Mouse (Mus musculus): Measurements from ENCODE around the gene Kng2. TPM values are rescaled to one million over a fixed set of nuclear protein-coding genes. Genes with fewer than 3 reads are reported as not detected.

Gene Kng2
- polyA plus RNA-seq, 1 experiment from 2014 or later: not detected

- H3K27me3 ChIP-seq (ENCODE audit: control insufficient read depth, insufficient read depth, low read depth, low read length): no peaks in the 10 kb centered on the region
- H3K4me1 ChIP-seq (ENCODE audit: control insufficient read depth, insufficient read depth, low read length): no peaks in the 10 kb centered on the region
- ATAC-seq: no peak
- 85% methylated on average over 1 of the region's 1 CpGs for WGBS
- no peak overlapping the region for H3K4me3 ChIP-seq (ENCODE audit: low read depth, low read length)
- H3K9ac ChIP-seq (ENCODE audit: low read depth, low read length): no peak overlapping the region
- H3K9me3 ChIP-seq (replicated peaks; ENCODE audit: control insufficient read depth, low read length, poor library complexity, severe bottlenecking): no peaks in the 10 kb centered on the region
- H3K36me3 ChIP-seq (ENCODE audit: control insufficient read depth, insufficient read depth, low read length): no peaks in the 10 kb centered on the region
- no peak overlapping the region for H3K4me2 ChIP-seq (ENCODE audit: low read length)
- H3K27ac ChIP-seq (ENCODE audit: low read length): no peak overlapping the region
These were observed 61.8 kb downstream of the Kng2 start for GRCm38 (mm10) chr16:22967383-22968030.

GRCm38 (mm10) chr16:22963293-22963692 is 66.0 kb downstream of the Kng2 start:
- no peaks in the 10 kb centered on the region for H3K9me3 ChIP-seq (replicated peaks; ENCODE audit: control insufficient read depth, low read length, poor library complexity, severe bottlenecking)
- H3K9ac ChIP-seq (ENCODE audit: low read depth, low read length): no peak overlapping the region
- H3K27me3 ChIP-seq (ENCODE audit: control insufficient read depth, insufficient read depth, low read depth, low read length): no peaks in the 10 kb centered on the region
- H3K4me1 ChIP-seq (ENCODE audit: control insufficient read depth, insufficient read depth, low read length): no peaks in the 10 kb centered on the region
- H3K4me3 ChIP-seq (ENCODE audit: low read depth, low read length): no peak overlapping the region
- H3K36me3 ChIP-seq (ENCODE audit: control insufficient read depth, insufficient read depth, low read length): no peaks in the 10 kb centered on the region
- H3K27ac ChIP-seq (ENCODE audit: low read length): no peak overlapping the region
- no peak overlapping the region for H3K4me2 ChIP-seq (ENCODE audit: low read length)
- no peak for ATAC-seq

DNA sequence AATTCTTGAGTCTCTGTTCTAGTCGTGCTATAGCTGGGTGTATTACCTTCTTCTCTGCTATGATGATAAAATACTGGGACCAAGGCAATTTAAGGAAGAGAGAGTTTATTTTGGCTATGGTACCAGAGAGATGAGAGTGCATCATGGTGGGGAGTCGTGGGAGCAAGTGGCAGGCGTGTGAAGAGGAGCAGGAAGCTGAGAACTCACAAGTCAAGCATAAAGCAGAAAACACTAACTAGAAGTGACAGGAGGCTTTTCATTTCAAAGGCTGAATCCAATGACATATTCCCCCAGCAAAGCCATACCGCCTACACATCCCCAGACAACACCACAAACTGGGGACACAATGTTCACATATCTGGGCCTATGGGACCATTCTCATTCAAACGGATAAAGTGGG is 67.0 kb downstream of the Kng2 start:
- Histone ChIP-seq H3K27ac (ENCODE audit: low read length) (no peak overlapping the region), H3K9me3 (replicated peaks; ENCODE audit: control insufficient read depth, low read length, poor library complexity, severe bottlenecking) (no peaks in the 10 kb centered on the region), H3K9ac (ENCODE audit: low read depth, low read length) (no peak overlapping the region), H3K4me3 (ENCODE audit: low read depth, low read length) (no peak overlapping the region), H3K4me2 (ENCODE audit: low read length) (no peak overlapping the region), H3K27me3 (ENCODE audit: control insufficient read depth, insufficient read depth, low read depth, low read length) (no peaks in the 10 kb centered on the region), H3K36me3 (ENCODE audit: control insufficient read depth, insufficient read depth, low read length) (no peaks in the 10 kb centered on the region), H3K4me1 (ENCODE audit: control insufficient read depth, insufficient read depth, low read length) (no peaks in the 10 kb centered on the region)
- no peak for ATAC-seq
- WGBS: 78% methylated on average over 5 of the region's 5 CpGs

DNA sequence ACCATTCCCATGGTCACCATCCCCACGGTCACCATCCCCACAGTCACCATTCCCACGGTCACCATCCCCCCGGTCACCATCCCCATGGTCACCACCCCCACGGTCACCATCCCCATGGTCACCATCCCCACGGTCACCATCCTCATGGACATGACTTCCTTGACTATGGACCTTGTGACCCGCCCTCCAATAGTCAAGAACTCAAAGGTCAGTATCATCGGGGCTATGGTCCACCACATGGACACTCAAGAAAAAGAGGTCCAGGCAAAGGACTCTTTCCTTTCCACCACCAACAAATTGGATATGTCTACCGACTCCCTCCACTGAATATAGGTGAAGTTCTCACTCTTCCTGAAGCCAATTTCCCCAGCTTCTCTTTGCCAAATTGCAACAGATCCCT is 68.2 kb downstream of the Kng2 start:
- Histone ChIP-seq H3K27ac (ENCODE audit: low read length) (no peak overlapping the region), H3K9me3 (replicated peaks; ENCODE audit: control insufficient read depth, low read length, poor library complexity, severe bottlenecking) (no peaks in the 10 kb centered on the region), H3K27me3 (ENCODE audit: control insufficient read depth, insufficient read depth, low read depth, low read length) (no peaks in the 10 kb centered on the region), H3K36me3 (ENCODE audit: control insufficient read depth, insufficient read depth, low read length) (no peaks in the 10 kb centered on the region), H3K4me3 (ENCODE audit: low read depth, low read length) (no peak overlapping the region), H3K4me2 (ENCODE audit: low read length) (no peak overlapping the region), H3K9ac (ENCODE audit: low read depth, low read length) (no peak overlapping the region), H3K4me1 (ENCODE audit: control insufficient read depth, insufficient read depth, low read length) (no peaks in the 10 kb centered on the region)
- 96% methylated on average over 8 of the region's 8 CpGs for WGBS
- ATAC-seq: no peak

GRCm38 (mm10) chr16:22956085-22956439 is 73.2 kb downstream of the Kng2 start:
- Histone ChIP-seq H3K4me1 (ENCODE audit: control insufficient read depth, insufficient read depth, low read length) (no peaks in the 10 kb centered on the region), H3K9me3 (replicated peaks; ENCODE audit: control insufficient read depth, low read length, poor library complexity, severe bottlenecking) (no peaks in the 10 kb centered on the region), H3K27me3 (ENCODE audit: control insufficient read depth, insufficient read depth, low read depth, low read length) (no peaks in the 10 kb centered on the region), H3K9ac (ENCODE audit: low read depth, low read length) (no peak overlapping the region), H3K27ac (ENCODE audit: low read length) (0 out of 2 replicates have a peak overlapping the region, but pooled peaks have one; percentile 47), H3K4me2 (ENCODE audit: low read length) (peak overlapping the region; percentile 22; the same call in 1 of the 2 replicates), H3K36me3 (ENCODE audit: control insufficient read depth, insufficient read depth, low read length) (no peaks in the 10 kb centered on the region), H3K4me3 (ENCODE audit: low read depth, low read length) (no peak overlapping the region)
- ATAC-seq: 0 out of 2 replicates have a peak, but pooled peaks have one; percentile 56
- 57% methylated on average over 11 of the region's 11 CpGs for WGBS

GRCm38 (mm10) chr16:22955397-22956084 is 73.7 kb downstream of the Kng2 start:
- Histone ChIP-seq H3K36me3 (ENCODE audit: control insufficient read depth, insufficient read depth, low read length) (no peaks in the 10 kb centered on the region), H3K27me3 (ENCODE audit: control insufficient read depth, insufficient read depth, low read depth, low read length) (no peaks in the 10 kb centered on the region), H3K4me1 (ENCODE audit: control insufficient read depth, insufficient read depth, low read length) (no peaks in the 10 kb centered on the region), H3K9ac (ENCODE audit: low read depth, low read length) (no peak overlapping the region), H3K27ac (ENCODE audit: low read length) (0 out of 2 replicates have a peak overlapping the region, but pooled peaks have one; percentile 47), H3K4me3 (ENCODE audit: low read depth, low read length) (no peak overlapping the region), H3K4me2 (ENCODE audit: low read length) (peak overlapping the region; percentile 22; the same call in 1 of the 2 replicates), H3K9me3 (replicated peaks; ENCODE audit: control insufficient read depth, low read length, poor library complexity, severe bottlenecking) (no peaks in the 10 kb centered on the region)
- ATAC-seq: 0 out of 2 replicates have a peak, but pooled peaks have one; percentile 25
- 41% methylated on average over 13 of the region's 13 CpGs for WGBS

- no peak overlapping the region for H3K9ac ChIP-seq (ENCODE audit: low read depth, low read length)
- no peak overlapping the region for H3K4me2 ChIP-seq (ENCODE audit: low read length)
- H3K4me1 ChIP-seq (ENCODE audit: control insufficient read depth, insufficient read depth, low read length): no peaks in the 10 kb centered on the region
- WGBS: 44% methylated on average over 4 of the region's 4 CpGs
- ATAC-seq: no peak
- no peaks in the 10 kb centered on the region for H3K9me3 ChIP-seq (replicated peaks; ENCODE audit: control insufficient read depth, low read length, poor library complexity, severe bottlenecking)
- no peak overlapping the region for H3K4me3 ChIP-seq (ENCODE audit: low read depth, low read length)
- no peaks in the 10 kb centered on the region for H3K36me3 ChIP-seq (ENCODE audit: control insufficient read depth, insufficient read depth, low read length)
- no peak overlapping the region for H3K27ac ChIP-seq (ENCODE audit: low read length)
- H3K27me3 ChIP-seq (ENCODE audit: control insufficient read depth, insufficient read depth, low read depth, low read length): no peaks in the 10 kb centered on the region
These were observed 76.2 kb downstream of the Kng2 start for GRCm38 (mm10) chr16:22953069-22953468.

GRCm38 (mm10) chr16:22950840-22951395 is 78.4 kb downstream of the Kng2 start, which contains the start of gene Hrg:
TSS of gene Hrg (plus strand) at chr16:22951072.
- Histone ChIP-seq H3K36me3 (ENCODE audit: control insufficient read depth, insufficient read depth, low read length) (no peaks in the 10 kb centered on the region), H3K9me3 (replicated peaks; ENCODE audit: control insufficient read depth, low read length, poor library complexity, severe bottlenecking) (no peaks in the 10 kb centered on the region), H3K9ac (ENCODE audit: low read depth, low read length) (no peak within 1 kb of the TSS), H3K4me3 (ENCODE audit: low read depth, low read length) (no peak within 1 kb of the TSS), H3K27ac (ENCODE audit: low read length) (no peak within 1 kb of the TSS), H3K4me2 (ENCODE audit: low read length) (no peak within 1 kb of the TSS), H3K4me1 (ENCODE audit: control insufficient read depth, insufficient read depth, low read length) (no peaks in the 10 kb centered on the region), H3K27me3 (ENCODE audit: control insufficient read depth, insufficient read depth, low read depth, low read length) (no peaks in the 10 kb centered on the region)
- no peak for ATAC-seq
- WGBS: 95% methylated on average over 6 of the region's 6 CpGs

DNA sequence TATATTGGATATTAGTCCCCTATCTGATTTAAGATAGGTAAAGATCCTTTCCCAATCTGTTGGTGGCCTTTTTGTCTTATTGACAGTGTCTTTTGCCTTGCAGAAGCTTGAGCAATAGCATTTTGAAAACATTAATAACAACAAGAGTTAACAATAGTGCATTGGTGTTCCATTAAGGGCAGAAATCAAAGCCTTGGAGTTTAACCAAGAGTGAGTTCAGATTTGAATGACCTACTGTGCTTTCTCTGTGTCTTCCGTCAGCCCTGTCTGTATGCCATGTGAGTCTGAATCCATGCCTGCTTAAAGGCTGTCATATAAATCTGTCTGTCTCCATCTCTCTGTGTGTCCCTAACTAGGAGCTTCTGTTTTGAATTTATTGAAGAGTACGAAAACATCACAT is 81.9 kb downstream of the Kng2 start:
- Histone ChIP-seq H3K36me3 (ENCODE audit: control insufficient read depth, insufficient read depth, low read length) (no peaks in the 10 kb centered on the region), H3K27me3 (ENCODE audit: control insufficient read depth, insufficient read depth, low read depth, low read length) (no peaks in the 10 kb centered on the region), H3K4me2 (ENCODE audit: low read length) (no peak overlapping the region), H3K4me1 (ENCODE audit: control insufficient read depth, insufficient read depth, low read length) (no peaks in the 10 kb centered on the region), H3K27ac (ENCODE audit: low read length) (no peak overlapping the region), H3K9ac (ENCODE audit: low read depth, low read length) (no peak overlapping the region), H3K9me3 (replicated peaks; ENCODE audit: control insufficient read depth, low read length, poor library complexity, severe bottlenecking) (no peaks in the 10 kb centered on the region), H3K4me3 (ENCODE audit: low read depth, low read length) (no peak overlapping the region)
- no peak for ATAC-seq
- 90% methylated on average over 2 of the region's 2 CpGs for WGBS
